Mouse (Mus musculus): ENCODE measurements at regions not wholly inside any gene's neighbourhood (a gene's known extent, or its start where the extent isn't known, plus 50 kb on each side); places are given as distances from the start of the nearest gene placed in this dataset.

DNA sequence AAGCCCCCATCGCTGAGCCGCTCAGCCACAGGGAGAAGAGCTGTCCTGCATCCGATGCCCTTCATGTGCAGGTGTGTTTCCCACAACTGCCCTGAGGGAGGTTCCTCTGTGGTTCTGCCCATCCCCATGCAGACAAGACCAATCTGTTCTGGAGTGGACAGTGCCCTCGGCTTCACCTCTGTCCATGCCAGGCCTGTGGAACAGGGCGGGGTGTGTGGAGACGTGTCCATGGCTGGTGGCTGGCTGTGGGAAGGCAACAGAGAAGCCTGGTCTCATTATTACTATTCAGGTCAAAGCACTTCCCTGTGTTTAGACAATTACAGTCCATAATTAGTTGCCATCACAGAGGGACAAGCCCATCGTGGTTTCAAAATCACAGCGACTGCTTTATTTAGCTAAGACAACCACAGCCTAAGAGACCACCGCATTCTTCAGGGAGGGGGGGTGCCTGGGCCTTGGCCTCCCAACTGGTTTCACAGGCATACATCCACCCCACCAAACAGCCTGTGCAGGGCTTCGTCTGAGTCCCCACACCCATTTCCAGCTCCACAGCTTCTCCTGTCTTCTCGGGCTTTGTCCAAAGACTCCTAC lies 97.7 kb downstream of the Rplp1 start:
- DNase-seq (ENCODE audit: low read depth) = no peak
- no peak for TF ChIP-seq POLR2A (IDR thresholded peaks at IDR 0.05; ENCODE audit: borderline replicate concordance, extremely low read depth, insufficient read depth, insufficient read length, poor library complexity, severe bottlenecking)
- TF ChIP-seq CTCF (IDR thresholded peaks at IDR 0.05; ENCODE audit: borderline replicate concordance, extremely low read depth, insufficient read depth, insufficient read length) = no peak

DNA sequence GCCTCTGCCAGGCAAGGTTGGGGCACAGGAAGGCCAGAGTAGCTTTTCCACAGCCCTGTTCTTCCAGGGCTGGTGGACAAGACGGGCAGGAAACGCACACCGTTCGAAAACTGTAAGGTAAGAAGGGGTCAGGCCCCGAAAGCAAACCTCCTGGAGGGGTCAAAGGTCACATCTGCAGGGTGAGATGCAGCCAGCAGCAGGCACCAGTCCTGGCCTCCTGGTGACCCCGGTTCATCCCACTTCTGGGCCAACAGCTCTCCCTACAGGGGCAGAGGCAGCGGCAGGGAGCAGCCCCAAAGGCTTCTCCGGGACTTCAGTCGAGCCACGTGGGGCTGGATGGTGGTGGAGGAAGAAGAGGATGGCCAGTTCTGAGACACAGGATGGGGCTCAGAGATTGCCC lies 98.3 kb downstream of the Rplp1 start:
- DNase-seq (ENCODE audit: low read depth) = no peak
- no peak for TF ChIP-seq CTCF (IDR thresholded peaks at IDR 0.05; ENCODE audit: borderline replicate concordance, extremely low read depth, insufficient read depth, insufficient read length)
- no peak for TF ChIP-seq POLR2A (IDR thresholded peaks at IDR 0.05; ENCODE audit: borderline replicate concordance, extremely low read depth, insufficient read depth, insufficient read length, poor library complexity, severe bottlenecking)

DNA sequence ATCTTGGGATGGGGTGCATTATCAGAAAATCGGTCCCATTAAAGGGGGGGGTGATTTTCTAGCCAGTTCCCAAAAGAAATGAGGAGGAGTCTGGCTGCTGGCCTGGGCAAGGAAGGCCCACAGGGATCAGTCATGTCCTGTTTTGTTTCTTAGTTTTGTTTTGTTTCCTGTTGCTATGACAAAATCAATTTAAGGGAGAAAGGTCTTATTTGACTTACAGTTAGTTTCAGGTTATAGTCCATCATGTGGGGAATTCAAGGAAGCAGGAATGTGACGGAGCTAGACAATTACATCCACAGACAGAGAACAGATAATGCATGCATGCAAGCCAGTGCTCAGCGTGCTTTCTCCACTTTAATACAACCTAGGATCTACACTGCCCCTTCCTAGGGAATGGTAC lies 101.1 kb downstream of the Rplp1 start:
- DNase-seq (ENCODE audit: low read depth) = no peak
- TF ChIP-seq POLR2A (IDR thresholded peaks at IDR 0.05; ENCODE audit: borderline replicate concordance, extremely low read depth, insufficient read depth, insufficient read length, poor library complexity, severe bottlenecking) = no peak
- TF ChIP-seq CTCF (IDR thresholded peaks at IDR 0.05; ENCODE audit: borderline replicate concordance, extremely low read depth, insufficient read depth, insufficient read length) = no peak

DNA sequence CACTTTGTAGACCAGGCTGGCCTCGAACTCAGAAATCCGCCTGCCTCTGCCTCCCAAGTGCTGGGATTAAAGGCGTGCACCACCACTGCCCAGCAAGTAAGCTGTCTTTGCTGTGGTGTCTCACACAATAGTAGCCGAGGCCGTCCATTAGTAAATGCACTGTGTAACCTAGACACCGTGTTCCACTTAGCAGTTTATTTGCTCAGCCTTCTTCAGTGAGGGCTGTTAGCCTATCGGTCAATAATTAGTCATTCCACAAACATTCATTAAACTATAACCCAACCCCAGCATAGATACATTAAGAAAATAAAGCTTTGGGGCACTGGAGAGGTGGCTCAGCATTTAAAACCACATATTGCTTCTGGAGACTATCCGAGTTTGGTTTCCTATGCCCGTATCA lies 102.0 kb downstream of the Rplp1 start:
- no peak for DNase-seq (ENCODE audit: low read depth)
- TF ChIP-seq CTCF (IDR thresholded peaks at IDR 0.05; ENCODE audit: borderline replicate concordance, extremely low read depth, insufficient read depth, insufficient read length) (no peak), POLR2A (IDR thresholded peaks at IDR 0.05; ENCODE audit: borderline replicate concordance, extremely low read depth, insufficient read depth, insufficient read length, poor library complexity, severe bottlenecking) (no peak)

DNA sequence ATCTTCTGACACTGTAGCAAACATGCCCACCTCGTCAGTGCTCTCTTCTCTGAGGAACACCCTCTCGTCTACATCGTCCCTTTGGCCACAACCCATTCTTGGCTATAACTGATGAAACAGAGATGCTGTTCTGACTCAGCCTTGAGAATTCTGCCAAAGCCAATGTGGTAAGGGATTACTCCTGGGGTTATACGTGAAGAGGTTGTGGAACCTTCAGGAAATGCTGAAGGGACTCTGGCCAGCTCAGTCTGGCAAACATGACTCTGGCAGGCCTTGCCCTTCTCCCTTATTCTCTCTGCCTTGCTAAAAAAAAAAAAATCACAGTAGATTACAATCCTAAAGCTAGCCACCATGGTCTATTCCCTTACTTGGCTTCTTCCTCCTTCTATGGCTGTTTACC lies 103.9 kb downstream of the Rplp1 start:
- no peak for DNase-seq (ENCODE audit: low read depth)
- TF ChIP-seq CTCF (IDR thresholded peaks at IDR 0.05; ENCODE audit: borderline replicate concordance, extremely low read depth, insufficient read depth, insufficient read length) (no peak), POLR2A (IDR thresholded peaks at IDR 0.05; ENCODE audit: borderline replicate concordance, extremely low read depth, insufficient read depth, insufficient read length, poor library complexity, severe bottlenecking) (no peak)

DNA sequence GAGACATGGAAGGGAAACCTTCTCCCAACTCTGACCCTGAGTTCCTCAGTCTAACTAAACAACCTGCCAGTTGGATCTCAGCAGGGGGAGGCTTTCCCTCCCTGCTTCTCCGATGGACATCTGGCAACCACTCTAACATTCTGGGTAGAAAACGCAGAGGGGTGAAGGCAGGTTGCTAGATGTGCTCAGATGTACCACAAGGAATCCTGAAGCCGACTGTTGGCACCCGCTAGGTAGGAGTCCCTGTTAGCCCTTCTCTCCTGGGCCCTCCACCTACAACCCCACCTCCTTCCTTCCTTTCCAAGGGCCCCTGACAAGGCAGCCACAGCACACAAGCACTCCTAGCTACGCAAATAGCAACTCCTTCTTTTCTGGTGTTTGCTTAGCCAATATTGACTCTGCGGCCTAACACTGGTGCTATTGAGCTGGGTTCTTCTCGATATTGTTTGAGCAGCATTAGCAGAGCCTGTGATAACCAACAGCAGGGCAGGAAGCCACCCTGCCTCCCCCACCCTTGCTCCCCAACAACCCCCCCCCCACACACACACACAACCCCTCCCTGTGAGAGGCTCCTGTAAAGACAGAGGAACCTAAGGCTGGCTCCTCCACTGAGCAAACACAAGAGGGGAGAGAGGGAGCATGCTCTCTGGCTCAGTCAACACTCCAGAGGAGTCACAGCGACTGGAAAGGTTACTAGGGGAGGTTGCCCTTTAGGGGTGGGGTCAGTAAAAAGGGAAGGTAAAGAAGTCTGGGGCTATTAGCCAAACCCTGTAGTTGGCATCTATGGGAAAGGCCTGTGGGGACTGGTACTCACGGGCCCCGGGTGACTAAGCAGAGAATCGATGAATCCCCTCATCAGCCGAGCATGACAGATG lies 105.8 kb downstream of the Rplp1 start:
- TF ChIP-seq POLR2A (IDR thresholded peaks at IDR 0.05; ENCODE audit: borderline replicate concordance, extremely low read depth, insufficient read depth, insufficient read length, poor library complexity, severe bottlenecking) (no peak), CTCF (IDR thresholded peaks at IDR 0.05; ENCODE audit: borderline replicate concordance, extremely low read depth, insufficient read depth, insufficient read length) (no peak)
- peak; percentile 29 for DNase-seq (ENCODE audit: low read depth)

DNA sequence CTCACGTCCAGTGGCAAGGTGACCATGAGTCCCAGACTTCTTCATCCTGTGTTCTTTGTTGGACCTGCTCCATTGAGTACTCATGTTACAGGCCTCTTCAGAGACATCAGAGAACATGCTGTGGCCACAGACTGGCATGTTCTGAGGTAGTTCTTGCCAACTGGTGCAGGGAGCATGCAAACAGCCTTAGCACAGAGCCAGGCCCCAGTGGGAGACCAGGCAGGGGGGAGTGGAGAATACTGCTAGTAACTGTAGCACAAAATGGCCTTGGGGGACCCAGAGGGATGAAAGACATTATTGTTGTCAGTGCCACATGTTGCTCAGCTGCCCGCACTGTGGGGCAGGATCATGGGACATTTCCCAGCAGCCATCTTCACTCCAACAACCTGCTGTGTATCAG lies 108.4 kb downstream of the Rplp1 start:
- TF ChIP-seq CTCF (IDR thresholded peaks at IDR 0.05; ENCODE audit: borderline replicate concordance, extremely low read depth, insufficient read depth, insufficient read length) = no peak
- TF ChIP-seq POLR2A (IDR thresholded peaks at IDR 0.05; ENCODE audit: borderline replicate concordance, extremely low read depth, insufficient read depth, insufficient read length, poor library complexity, severe bottlenecking) = no peak
- no peak for DNase-seq (ENCODE audit: low read depth)

DNA sequence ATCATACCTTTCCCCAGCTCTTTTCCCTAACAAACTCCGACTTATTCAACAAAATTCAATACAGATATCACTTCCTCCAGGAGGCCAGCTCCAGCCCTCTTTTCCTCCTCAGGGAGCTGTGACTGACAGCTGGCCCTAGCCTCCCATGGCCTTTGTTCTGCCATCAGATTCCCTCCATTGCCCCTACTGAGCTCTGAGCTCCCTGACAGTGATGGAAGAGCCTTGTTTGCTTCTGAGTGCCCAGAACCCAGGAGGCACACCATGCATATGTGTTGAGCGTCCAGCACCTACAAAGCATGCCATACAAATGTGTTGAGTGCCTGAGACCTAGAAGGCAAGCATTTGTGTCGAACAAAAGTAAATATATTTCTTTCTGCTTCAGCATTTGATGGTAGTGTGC lies 110.8 kb downstream of the Rplp1 start:
- TF ChIP-seq POLR2A (IDR thresholded peaks at IDR 0.05; ENCODE audit: borderline replicate concordance, extremely low read depth, insufficient read depth, insufficient read length, poor library complexity, severe bottlenecking) = no peak
- TF ChIP-seq CTCF (IDR thresholded peaks at IDR 0.05; ENCODE audit: borderline replicate concordance, extremely low read depth, insufficient read depth, insufficient read length) = no peak
- DNase-seq (ENCODE audit: low read depth) = peak; percentile 22

DNA sequence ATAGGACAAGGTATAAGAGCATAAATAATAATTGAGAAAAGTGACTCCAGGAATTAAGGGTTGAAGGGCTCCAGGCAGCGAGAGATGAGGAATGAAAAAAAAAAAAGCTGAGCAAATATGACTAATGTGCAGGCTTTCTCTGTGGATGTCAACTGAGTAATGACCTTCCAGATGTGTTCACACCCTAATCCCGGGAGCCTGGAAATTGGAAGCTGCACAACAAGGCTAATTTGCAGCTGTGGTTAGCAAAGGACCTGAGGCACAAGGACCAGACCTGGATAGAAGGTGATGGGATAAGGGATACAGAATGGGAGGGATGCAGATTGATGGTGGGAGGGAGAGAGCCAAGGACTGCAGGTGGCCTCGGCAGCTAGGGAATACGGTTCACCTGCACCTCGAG lies 111.6 kb downstream of the Rplp1 start:
- DNase-seq (ENCODE audit: low read depth) = no peak
- TF ChIP-seq POLR2A (IDR thresholded peaks at IDR 0.05; ENCODE audit: borderline replicate concordance, extremely low read depth, insufficient read depth, insufficient read length, poor library complexity, severe bottlenecking) (no peak), CTCF (IDR thresholded peaks at IDR 0.05; ENCODE audit: borderline replicate concordance, extremely low read depth, insufficient read depth, insufficient read length) (no peak)

DNA sequence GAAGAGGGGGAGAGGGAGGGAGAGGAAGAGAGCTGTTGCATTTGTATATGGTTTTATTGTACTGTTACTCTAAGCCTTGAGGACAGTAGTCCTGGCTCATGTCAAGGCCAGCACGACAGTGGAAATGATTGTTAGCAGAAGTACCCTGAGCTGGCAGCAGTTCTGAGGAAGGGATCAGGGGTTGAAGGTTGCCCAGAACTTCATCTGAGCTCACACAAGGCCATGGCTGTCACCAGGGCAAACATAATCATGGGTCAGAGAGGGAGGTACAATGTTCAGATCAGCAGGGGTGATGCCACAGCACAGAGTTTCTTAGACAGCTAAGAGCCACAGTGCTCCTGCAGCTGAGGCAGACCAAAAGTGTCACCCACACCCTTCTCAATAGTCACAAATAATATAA lies 114.8 kb downstream of the Rplp1 start:
- TF ChIP-seq POLR2A (IDR thresholded peaks at IDR 0.05; ENCODE audit: borderline replicate concordance, extremely low read depth, insufficient read depth, insufficient read length, poor library complexity, severe bottlenecking) = no peak
- no peak for TF ChIP-seq CTCF (IDR thresholded peaks at IDR 0.05; ENCODE audit: borderline replicate concordance, extremely low read depth, insufficient read depth, insufficient read length)
- DNase-seq (ENCODE audit: low read depth) = no peak

DNA sequence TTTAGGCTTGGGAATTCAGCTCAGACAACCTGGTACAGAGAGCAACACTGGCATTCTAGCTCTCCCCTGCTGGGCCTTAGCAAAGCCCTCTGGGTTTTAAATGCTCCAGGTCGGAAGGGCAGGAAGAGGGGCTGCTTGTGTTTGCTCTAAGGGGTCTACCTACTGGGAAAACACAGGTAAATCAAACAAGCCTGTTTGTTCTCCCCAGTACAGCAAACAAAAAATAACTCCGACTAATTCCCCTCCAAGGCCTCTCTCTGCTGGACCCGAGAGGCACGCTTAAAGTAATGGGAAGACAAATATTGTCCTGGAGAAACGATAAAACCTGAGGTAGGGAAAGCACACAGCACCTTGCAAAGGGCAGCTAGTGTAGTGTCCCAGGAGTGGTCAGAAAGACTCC lies 118.4 kb downstream of the Rplp1 start:
- DNase-seq (ENCODE audit: low read depth) = no peak
- TF ChIP-seq CTCF (IDR thresholded peaks at IDR 0.05; ENCODE audit: borderline replicate concordance, extremely low read depth, insufficient read depth, insufficient read length) (no peak), POLR2A (IDR thresholded peaks at IDR 0.05; ENCODE audit: borderline replicate concordance, extremely low read depth, insufficient read depth, insufficient read length, poor library complexity, severe bottlenecking) (no peak)

Data from brain, embryonic 14.5 days (tissue).